8 mouse cellular contexts compared by ENCODE assay signal in the genomic region with DNA sequence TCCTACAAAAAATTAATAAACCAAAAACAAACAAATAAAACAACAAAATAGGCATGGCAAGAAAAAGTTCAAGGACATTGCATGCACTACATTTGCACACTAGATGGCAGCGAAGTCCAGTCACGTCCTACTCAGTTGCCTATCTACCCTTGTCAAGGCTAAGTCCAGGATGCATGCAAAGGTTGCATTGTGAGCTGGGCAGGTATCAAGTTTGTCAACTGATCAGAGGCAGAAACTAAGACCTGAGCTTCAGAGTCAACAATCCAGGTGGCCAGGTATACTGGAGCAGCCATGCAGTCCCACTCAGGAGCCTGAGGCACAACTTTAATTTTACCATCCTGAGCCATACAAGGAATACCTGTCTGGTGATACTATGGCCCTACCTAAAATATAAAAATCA. TPM values are rescaled to one million over a fixed set of nuclear protein-coding genes. Genes with fewer than 3 reads are reported as not detected.
A peak's percentile ranks its signal among the peaks of the same experiment; 100 is the strongest.
DNase-seq lines count a peak whose midpoint lies in the region; ATAC-seq and TF ChIP-seq lines count a peak whose summit lies in the region.

No protein-coding gene starts in this region.

- no peaks in the 10 kb centered on the region for H3K27me3 ChIP-seq in forebrain, embryonic 12.5 days
- no peaks in the 10 kb centered on the region for H3K27me3 ChIP-seq in hindbrain, postnatal 0 days (ENCODE audit: insufficient read depth, low read length)
- H3K27me3 ChIP-seq in liver, embryonic 11.5 days (replicated peaks; ENCODE audit: control insufficient read depth, insufficient read depth, low read length), result no peaks in the 10 kb centered on the region

- intact Hi-C loops in gastrocnemius, postnatal 36 days (cut with DNase I), result loop anchor here (2.0 kb wide), 1 partner anchor 58 kb away; no protein-coding TSS in a partner anchor

- WGBS in forebrain, embryonic 12.5 days, result 6% methylated on average over 2 of the region's 2 CpGs
- WGBS in hindbrain, postnatal 0 days, result 2% methylated on average over 2 of the region's 2 CpGs
- WGBS in liver, embryonic 11.5 days, result 6% methylated on average over 2 of the region's 2 CpGs

- ATAC-seq in forebrain, embryonic 12.5 days (ENCODE audit: low FRiP score), result peak; percentile 57; the same call in 1 of the 2 replicates
- ATAC-seq in hindbrain, postnatal 0 days, result peak; percentile 67
- ATAC-seq in liver, embryonic 11.5 days (replicated peaks; ENCODE audit: low FRiP score), result peak; percentile 55

- H3K4me2 ChIP-seq in forebrain, embryonic 12.5 days, result no peak overlapping the region
- H3K4me2 ChIP-seq in hindbrain, postnatal 0 days (ENCODE audit: low read depth, low read length), result no peak overlapping the region
- no peak overlapping the region for H3K4me2 ChIP-seq in liver, embryonic 11.5 days

- H3K4me3 ChIP-seq in forebrain, embryonic 12.5 days (replicated peaks), result no peak overlapping the region; the same call in 1 of the 2 replicates
- H3K4me3 ChIP-seq in hindbrain, postnatal 0 days (ENCODE audit: low read length), result no peak overlapping the region
- H3K4me3 ChIP-seq in liver, embryonic 11.5 days (ENCODE audit: low read depth, low read length), result no peak overlapping the region

- H3K9ac ChIP-seq in forebrain, embryonic 12.5 days, result no peak overlapping the region
- no peak overlapping the region for H3K9ac ChIP-seq in hindbrain, postnatal 0 days (replicated peaks; ENCODE audit: low read length)
- no peak overlapping the region for H3K9ac ChIP-seq in liver, embryonic 11.5 days (ENCODE audit: low read depth, low read length)

- H3K36me3 ChIP-seq in forebrain, embryonic 12.5 days (replicated peaks), result peaks cover 34% of the 10 kb centered on the region
- peaks cover 32% of the 10 kb centered on the region for H3K36me3 ChIP-seq in hindbrain, postnatal 0 days (ENCODE audit: insufficient read depth, low read length)
- H3K36me3 ChIP-seq in liver, embryonic 11.5 days (ENCODE audit: control insufficient read depth, insufficient read depth, low read length), result peaks cover 27% of the 10 kb centered on the region

- peak; percentile 89 for TF ChIP-seq CTCF in hindbrain, postnatal 0 days (IDR thresholded peaks at IDR 0.05; ENCODE audit: low read depth)

- H3K4me1 ChIP-seq in forebrain, embryonic 12.5 days, result peaks cover 40% of the 10 kb centered on the region
- peaks cover 14% of the 10 kb centered on the region for H3K4me1 ChIP-seq in hindbrain, postnatal 0 days (ENCODE audit: insufficient read depth, low read length)
- H3K4me1 ChIP-seq in liver, embryonic 11.5 days (replicated peaks; ENCODE audit: control insufficient read depth, insufficient read depth, low read length), result peaks cover 35% of the 10 kb centered on the region

- no peak overlapping the region for H3K27ac ChIP-seq in forebrain, embryonic 12.5 days
- H3K27ac ChIP-seq in hindbrain, postnatal 0 days, result 0 out of 2 replicates have a peak overlapping the region, but pooled peaks have one; percentile 48
- no peak overlapping the region for H3K27ac ChIP-seq in liver, embryonic 11.5 days (ENCODE audit: low read depth, low read length)

- no peaks in the 10 kb centered on the region for H3K9me3 ChIP-seq in forebrain, embryonic 12.5 days
- no peaks in the 10 kb centered on the region for H3K9me3 ChIP-seq in hindbrain, postnatal 0 days (ENCODE audit: low read length)
- H3K9me3 ChIP-seq in liver, embryonic 11.5 days (ENCODE audit: control insufficient read depth, low read length), result no peaks in the 10 kb centered on the region

- peak; percentile 35 to 49 for DNase-seq in spleen, adult 18-20 months
- no peak for DNase-seq in spleen, adult 12 weeks (ENCODE audit: low spot score)
- DNase-seq in c-Kit-positive CD71-negative TER-119-negative erythroid progenitor cells, embryonic 14.5 days (ENCODE audit: low read depth), result peak; percentile 79
- peak; percentile 80 for DNase-seq in hindbrain, postnatal 0 days (ENCODE audit: low spot score)
- DNase-seq in liver, embryonic 11.5 days (ENCODE audit: low spot score), result no peak
- DNase-seq in naive thymus-derived CD4-positive, alpha-beta T cell, adult 2 months (ENCODE audit: low read depth), result peak; percentile 87
- no peak for DNase-seq in gastrocnemius, postnatal 36 days

RNA-seq across cellular contexts. Expression of gene Scyl1, which starts 21.9 kb away (rescaled TPM):
- polyA plus RNA-seq in forebrain, embryonic 12.5 days (2016; fragmentation: Nextera tagmentation; extraction: Ambion mirVana), result 63.4 and 65.3 TPM in 2 replicates
- 84.1 and 96.6 TPM in 2 replicates for total RNA-seq in hindbrain, postnatal 0 days (2014; rRNA removed)
- polyA plus RNA-seq in hindbrain, postnatal 0 days (2015; fragmentation: Nextera tagmentation; extraction: Ambion mirVana), result 73.3 and 76.2 TPM in 2 replicates
- 57.1 and 58.6 TPM in 2 replicates for polyA plus RNA-seq in liver, embryonic 11.5 days (2014; fragmentation: Nextera tagmentation; extraction: Ambion mirVana)
- 10 to 100 TPM; 70.8 to 71.1 TPM for total RNA-seq in gastrocnemius, postnatal 36 days (2021)

RNA-seq across cellular contexts. Expression of gene Ltbp3, which starts 52.4 kb away (rescaled TPM):
- 10.0 and 12.0 TPM in 2 replicates for polyA plus RNA-seq in forebrain, embryonic 12.5 days (2016; fragmentation: Nextera tagmentation; extraction: Ambion mirVana)
- total RNA-seq in hindbrain, postnatal 0 days (2014; rRNA removed), result 43.0 and 50.2 TPM in 2 replicates
- polyA plus RNA-seq in hindbrain, postnatal 0 days (2015; fragmentation: Nextera tagmentation; extraction: Ambion mirVana), result 14.0 and 14.4 TPM in 2 replicates
- polyA plus RNA-seq in liver, embryonic 11.5 days (2014; fragmentation: Nextera tagmentation; extraction: Ambion mirVana), result 4.1 and 4.6 TPM in 2 replicates
- total RNA-seq in gastrocnemius, postnatal 36 days (2021), result 10 to 100 TPM; 43.4 to 44.2 TPM

Comparison
In these comparisons a context has a peak if more than half of its experiments do, and no peak if none do; other contexts are left out.
1. DNase-seq: peak in spleen, adult 18-20 months (2 of 2), c-Kit-positive CD71-negative TER-119-negative erythroid progenitor cells, embryonic 14.5 days (single experiment), hindbrain, postnatal 0 days (single experiment) and naive thymus-derived CD4-positive, alpha-beta T cell, adult 2 months (single experiment); none in spleen, adult 12 weeks (single experiment), liver, embryonic 11.5 days (single experiment) and gastrocnemius, postnatal 36 days (0 of 2).
2. Peak in every context shown above with its lines, with median percentiles within 50 percentile points of each other: ATAC-seq.